Mouse (Mus musculus) olfactory bulb, adult 2 months (tissue): ENCODE data around the gene Jup.

Source experiments
- CTCF ChIP-seq: fragments of 200-500 bp; IDR thresholded peaks from 2 replicates; pipeline ENCODE4 v1.5.1; 2012; ENCODE audit warnings: low read depth, mild to moderate bottlenecking, low read length, moderate library complexity; ENCODE audit not compliant: insufficient read depth
- POLR2A ChIP-seq: fragments of 200-500 bp; IDR thresholded peaks from 2 replicates; pipeline ENCODE4 v1.6.1; 2012; ENCODE audit warnings: mild to moderate bottlenecking, low read depth, low read length, moderate library complexity; ENCODE audit not compliant: insufficient read depth

GRCm38 (mm10) chr11:100362209-100362978 lies 35.2 kb downstream of the Jup start:
- peak; percentile 38; the same call in 1 of the 2 replicates for TF ChIP-seq CTCF
- no peak for TF ChIP-seq POLR2A
